Mouse (Mus musculus) left cerebral cortex, adult 18-20 months (tissue): ENCODE results near the gene Heph. TPM values are rescaled to one million over a fixed set of nuclear protein-coding genes. Genes with fewer than 3 reads are reported as not detected.
"Not testable (repeated sequence)": the region's sequence is repeated elsewhere in the genome, so short reads cannot be mapped to it uniquely, and the experiment has no call there.

Experiments
- DNase-seq, 2 experiments: peaks; one replicate each; pipeline ENCODE4 v3.0.0; 2021 to 2022; ENCODE audit warnings: low spot score in 2 of 2, mixed read lengths in 1 of 2
- long read RNA-seq, 2 experiments: library from polyadenylated mRNA; stranded (forward); transcript quantifications; one replicate each; pipeline ENCODE4 v2.0.0; 2021
- total RNA-seq, 2 experiments: library from RNA; stranded (reverse); gene quantifications; 2 replicates each; pipeline ENCODE4 v1.2.3; 2021

Gene Heph
- total RNA-seq, result 1 to 10 TPM; 3.4 to 5.2 TPM
- long read RNA-seq, experiment 1, full-length matches to known transcripts, result 1 of 6 reads
- long read RNA-seq, experiment 1, partial matches to known transcripts, result 2 of 6 reads
- long read RNA-seq, experiment 1, other reads (novel, unspliced or antisense), result 3 of 6 reads
- long read RNA-seq, experiment 2, full-length matches to known transcripts, result 1 of 3 reads
- long read RNA-seq, experiment 2, partial matches to known transcripts, result 1 of 3 reads
- long read RNA-seq, experiment 2, other reads (novel, unspliced or antisense), result 1 of 3 reads

DNA sequence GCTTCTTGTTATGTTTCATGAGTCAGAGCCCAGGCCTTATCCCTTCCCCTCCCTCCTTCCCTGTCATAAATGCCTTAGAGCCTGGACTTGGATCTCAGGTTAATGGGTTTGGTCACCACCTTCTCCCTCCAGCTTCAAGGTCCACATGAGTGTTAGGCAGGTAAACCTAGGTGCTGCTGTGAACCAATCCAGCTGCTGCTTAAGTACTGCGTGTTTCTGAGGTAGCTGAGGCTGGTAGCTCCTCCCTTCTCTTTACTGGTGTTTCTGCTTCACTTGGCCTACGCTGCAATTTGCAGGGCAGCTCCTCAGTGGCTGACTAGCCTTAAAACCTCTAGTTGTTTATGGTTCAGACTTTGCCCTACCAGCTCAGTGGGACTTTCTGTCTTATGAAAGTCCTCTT, at the start of gene Heph:
Gene Heph (plus strand): TSS at position 211 of the 400 bp plus-strand sequence.
- no peak for DNase-seq

DNA sequence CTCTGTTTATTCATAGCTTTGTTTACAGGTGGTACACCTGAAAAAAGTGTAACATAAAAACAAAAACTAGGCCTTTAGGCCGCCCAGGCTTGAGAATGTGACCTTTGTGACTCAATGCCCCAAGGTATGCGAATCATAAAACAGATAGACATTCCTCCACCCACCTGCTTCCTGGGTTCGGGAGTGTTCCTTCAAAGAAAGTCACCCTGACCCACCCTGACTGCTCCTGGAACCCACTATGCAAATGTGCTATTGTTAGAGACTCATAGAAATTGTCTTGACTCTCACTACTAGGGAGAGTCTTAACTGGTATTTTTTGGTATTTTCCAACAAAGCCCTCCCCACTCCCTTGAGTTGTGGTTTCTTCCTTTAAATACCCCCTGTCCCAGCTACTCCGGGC, 39.8 kb upstream of the Heph start:
- not testable (repeated sequence) for DNase-seq

DNA sequence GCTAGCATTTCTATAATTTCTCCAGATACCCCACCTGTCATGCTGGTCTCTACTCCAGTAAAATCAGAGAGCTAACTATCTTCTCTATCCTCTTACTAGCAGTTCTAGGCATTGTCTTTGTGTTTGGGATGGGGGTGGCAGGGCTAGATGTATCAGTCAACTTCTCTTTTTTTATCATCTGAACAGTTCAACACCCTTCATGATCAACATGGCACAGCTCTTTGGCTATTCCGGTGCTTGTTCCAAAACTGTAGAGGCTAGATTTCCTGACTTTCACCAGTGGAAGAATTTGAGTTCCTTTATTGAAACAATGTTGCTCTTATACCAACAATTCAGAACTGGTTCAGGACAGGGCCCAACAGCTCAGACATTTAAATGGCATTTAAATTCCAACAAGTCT, 38.2 kb upstream of the Heph start:
- DNase-seq, result no peak

GRCm38 (mm10) chrX:96417733-96418132, 37.4 kb upstream of the Heph start:
- DNase-seq, result no peak

DNA sequence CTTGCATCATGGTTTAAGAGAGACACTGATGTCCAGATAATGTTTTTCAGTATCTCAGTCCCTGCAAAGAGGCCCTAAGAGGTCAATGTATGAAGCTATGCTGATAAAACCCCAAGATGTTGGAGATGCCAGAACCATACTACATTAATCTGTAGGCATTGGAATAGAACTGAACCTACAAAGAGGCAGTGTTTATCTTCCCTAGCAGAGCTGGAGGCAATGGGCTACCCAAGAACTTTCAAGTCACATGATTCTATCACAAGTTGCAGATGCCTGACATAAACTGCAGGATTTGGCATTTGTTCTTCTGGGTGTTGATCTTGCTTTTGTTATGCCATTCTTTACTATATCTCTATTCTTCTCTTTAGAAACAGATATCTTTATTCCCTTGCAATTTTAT, 35.8 kb upstream of the Heph start:
- no peak for DNase-seq

DNA sequence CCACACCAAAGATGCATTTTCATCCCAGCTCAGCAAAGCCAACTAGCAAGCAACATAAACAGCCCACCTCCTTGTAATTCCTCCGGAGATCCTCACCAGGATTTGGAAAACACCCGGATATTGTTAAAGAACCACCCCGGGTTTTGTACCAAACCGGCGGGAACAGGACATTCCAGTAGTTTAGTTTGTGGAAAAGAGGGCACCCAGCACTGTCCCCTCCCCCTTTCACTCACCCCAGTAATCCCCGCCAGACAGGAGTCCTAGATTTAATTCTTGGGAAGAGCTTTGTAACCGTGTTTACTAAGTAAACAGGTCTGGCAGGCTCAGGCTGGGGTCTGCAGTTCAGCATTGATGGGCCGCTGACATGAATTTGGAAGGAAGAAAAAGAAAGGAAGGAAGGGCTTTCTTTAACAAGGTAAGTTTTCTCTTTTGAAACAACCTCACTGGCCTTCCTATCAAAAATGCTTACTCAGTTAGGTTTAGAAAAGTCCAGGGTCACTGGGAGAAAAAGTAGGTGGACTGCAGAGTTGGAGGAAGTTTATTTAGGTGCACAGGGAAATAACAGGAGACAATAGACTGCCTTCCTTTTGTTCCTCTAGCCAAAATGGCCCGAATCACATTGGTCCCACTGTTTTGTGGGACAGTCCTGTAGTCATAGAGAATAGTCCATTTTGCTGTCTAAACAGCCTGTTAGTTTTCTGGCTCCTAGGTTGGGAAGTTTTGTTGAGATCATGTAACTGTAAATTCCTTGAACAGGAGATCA, 1.2 kb downstream of the Heph start, which contains the start of gene Hsf3:
Gene Hsf3 (minus strand): TSS at position 94 of the 763 bp plus-strand sequence.
- peak in 1 of 2 experiments; percentile 1 for DNase-seq

DNA sequence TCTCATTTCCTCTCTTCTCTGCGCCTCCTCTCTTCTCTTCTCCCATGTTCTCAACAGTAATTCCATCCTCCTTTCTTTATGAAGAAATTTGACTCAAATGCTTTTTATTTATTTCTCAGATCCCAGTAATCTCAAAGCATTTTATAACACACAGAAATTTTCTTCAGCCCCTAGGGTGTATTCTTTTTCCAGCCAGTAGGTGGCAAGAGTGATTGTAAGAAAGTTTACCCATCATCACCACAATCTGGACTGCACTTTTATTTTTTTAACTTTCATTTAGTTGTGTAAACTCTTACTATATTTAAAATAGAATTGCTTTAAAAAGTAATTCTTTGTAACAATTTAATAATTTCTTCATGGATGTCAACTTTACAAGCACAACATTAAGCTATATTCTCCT, 46.4 kb downstream of the Heph start:
- peak in 1 of 2 experiments; percentile 3 for DNase-seq

Other genes with a start within 250 kb of the Heph start
- not detected for gene Vsig4, start 161.9 kb upstream of the Heph start, total RNA-seq
- not detected for gene Hsf3, start 935 bp downstream of the Heph start, total RNA-seq